Mouse (Mus musculus) lung, postnatal 0 days (tissue): ENCODE data around the gene Inip. TPM values are rescaled to one million over a fixed set of nuclear protein-coding genes. Genes with fewer than 3 reads are reported as not detected.

ENCODE experiments used
- ATAC-seq: fragments of 200-750 bp; cut with Nextera tagmentation; 2 replicates; pipeline ENCODE4 v1.8.0; 2017; ENCODE audit warnings: moderate library complexity
- DNase-seq: peaks from one replicate; pipeline ENCODE4 v3.0.0-alpha.2; 2016; ENCODE audit warnings: low spot score
- H3K27ac ChIP-seq: fragments of 300-500 bp; sonication (generic); 2 replicates; pipeline ENCODE4 v1.5.1; 2014; ENCODE audit warnings: antibody characterized with exemption, mild to moderate bottlenecking, low read length, mixed read lengths
- H3K27me3 ChIP-seq: fragments of 300-500 bp; sonication (generic); replicated peaks from 2 replicates; pipeline ENCODE4 v1.6.1; 2014; ENCODE audit warnings: low read length, mixed read lengths; ENCODE audit not compliant: insufficient read depth
- H3K36me3 ChIP-seq: fragments of 300-500 bp; sonication (generic); 2 replicates; pipeline ENCODE4 v1.6.1; 2014; ENCODE audit warnings: low read length, mixed read lengths; ENCODE audit not compliant: insufficient read depth
- H3K4me1 ChIP-seq: fragments of 300-500 bp; sonication (generic); 2 replicates; pipeline ENCODE4 v1.6.1; 2014; ENCODE audit warnings: antibody characterized with exemption, low read depth, low read length, mixed read lengths; ENCODE audit not compliant: insufficient read depth
- H3K4me2 ChIP-seq: fragments of 300-500 bp; sonication (generic); replicated peaks from 2 replicates; pipeline ENCODE4 v1.6.1; 2014; ENCODE audit warnings: low read depth, mild to moderate bottlenecking, low read length, moderate library complexity, mixed read lengths
- H3K4me3 ChIP-seq: fragments of 300-500 bp; sonication (generic); 2 replicates; pipeline ENCODE4 v1.5.1; 2014; ENCODE audit warnings: low read depth, low read length
- H3K9ac ChIP-seq: fragments of 300-500 bp; sonication (generic); replicated peaks from 2 replicates; pipeline ENCODE4 v1.6.1; 2014; ENCODE audit warnings: low read depth, mild to moderate bottlenecking
- H3K9me3 ChIP-seq: fragments of 300-500 bp; sonication (generic); 2 replicates; pipeline ENCODE4 v1.6.1; 2016; ENCODE audit warnings: low read length, mixed read lengths
- CTCF ChIP-seq: IDR thresholded peaks from 2 replicates; pipeline ENCODE4 v1.5.1; 2016; ENCODE audit warnings: antibody characterized with exemption, mild to moderate bottlenecking
- EP300 ChIP-seq: IDR thresholded peaks from 2 replicates; pipeline ENCODE4 v1.6.1; 2016; ENCODE audit warnings: antibody characterized with exemption, mild to moderate bottlenecking, control low read depth
- WGBS: fragments of 180-500 bp; shearing (Covaris S2); extraction: QIAGEN DNeasy Blood & Tissue Kit; methylation state at CpG from one replicate; pipeline ENCODE4 v1.1.7; 2014; 5-methylcytosine and 5-hydroxymethylcytosine counted together
- polyA plus RNA-seq: library from polyadenylated mRNA; unstranded; fragments of >200 nt; fragmentation: Nextera tagmentation; extraction: Ambion mirVana; gene quantifications from 2 replicates; pipeline ENCODE4 v1.2.1, GENCODE M21; 2015

Gene Inip
- polyA plus RNA-seq, 1 experiment from 2014 or later = 26.8 TPM

DNA sequence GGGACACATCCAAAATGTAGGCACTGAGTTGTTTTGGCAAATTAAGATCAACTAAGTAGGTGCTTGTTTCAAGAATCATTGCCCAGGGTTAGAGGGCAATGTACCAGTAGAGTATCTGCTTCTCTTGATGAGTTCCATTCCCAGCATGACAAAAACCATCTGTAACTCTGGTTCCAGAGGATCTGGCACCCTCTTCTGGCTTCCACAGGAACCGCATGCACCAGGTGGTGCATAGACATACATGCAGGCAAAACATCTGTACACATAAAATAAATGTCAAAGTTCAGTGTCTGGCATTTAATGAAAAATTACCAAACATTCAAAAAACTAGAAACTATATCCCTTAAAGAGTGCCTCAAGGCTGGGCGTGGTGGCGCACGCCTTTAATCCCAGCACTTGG lies 62.1 kb downstream of the Inip start:
- no peak overlapping the region for H3K9ac ChIP-seq
- H3K4me2 ChIP-seq = no peak overlapping the region
- no peaks in the 10 kb centered on the region for H3K9me3 ChIP-seq
- DNase-seq (no peak), ATAC-seq (no peak)
- H3K27ac ChIP-seq = no peak overlapping the region
- no peaks in the 10 kb centered on the region for H3K4me1 ChIP-seq
- no peak for TF ChIP-seq EP300
- peak; percentile 53 for TF ChIP-seq CTCF
- no peaks in the 10 kb centered on the region for H3K36me3 ChIP-seq
- no peaks in the 10 kb centered on the region for H3K27me3 ChIP-seq
- H3K4me3 ChIP-seq = no peak overlapping the region
- 96% methylated on average over 4 of the region's 4 CpGs for WGBS

DNA sequence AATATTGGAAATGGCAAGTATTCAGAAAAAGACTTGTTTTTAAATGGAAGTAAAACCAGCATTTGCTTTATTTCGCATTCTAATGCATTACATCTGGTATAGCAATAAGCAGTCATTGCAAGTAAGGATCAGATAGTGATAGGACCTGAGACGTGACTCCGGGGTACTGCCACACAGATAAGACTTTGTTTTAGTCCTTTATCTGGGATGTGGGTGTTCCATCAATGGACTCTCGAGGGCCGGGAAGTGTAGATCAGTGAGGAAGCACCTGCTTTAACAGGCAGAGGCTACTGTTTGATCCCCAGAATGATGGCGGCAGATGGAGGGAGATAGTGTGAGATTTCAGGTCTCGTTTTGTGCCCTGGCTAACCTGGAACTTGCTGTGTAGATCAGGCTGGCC lies 69.8 kb downstream of the Inip start:
- Histone ChIP-seq H3K4me2 (no peak overlapping the region), H3K9ac (no peak overlapping the region), H3K4me1 (no peaks in the 10 kb centered on the region), H3K36me3 (no peaks in the 10 kb centered on the region), H3K4me3 (no peak overlapping the region), H3K27ac (no peak overlapping the region), H3K27me3 (no peaks in the 10 kb centered on the region), H3K9me3 (no peaks in the 10 kb centered on the region)
- whole genome bisulfite sequencing = 81% methylated on average over 7 of the region's 7 CpGs
- no peak for TF ChIP-seq EP300
- TF ChIP-seq CTCF = no peak
- ATAC-seq (no peak), DNase-seq (no peak)

GRCm38 (mm10) chr4:59728839-59729238 lies 72.5 kb downstream of the Inip start:
- H3K27me3 ChIP-seq = no peaks in the 10 kb centered on the region
- no peak overlapping the region for H3K4me2 ChIP-seq
- H3K36me3 ChIP-seq = no peaks in the 10 kb centered on the region
- no peak overlapping the region for H3K9ac ChIP-seq
- DNase-seq (no peak), ATAC-seq (no peak)
- no peak overlapping the region for H3K4me3 ChIP-seq
- no peaks in the 10 kb centered on the region for H3K4me1 ChIP-seq
- no peak overlapping the region for H3K27ac ChIP-seq
- H3K9me3 ChIP-seq = no peaks in the 10 kb centered on the region
- 74% methylated on average over 2 of the region's 2 CpGs for WGBS
- TF ChIP-seq CTCF (no peak), EP300 (no peak)

DNA sequence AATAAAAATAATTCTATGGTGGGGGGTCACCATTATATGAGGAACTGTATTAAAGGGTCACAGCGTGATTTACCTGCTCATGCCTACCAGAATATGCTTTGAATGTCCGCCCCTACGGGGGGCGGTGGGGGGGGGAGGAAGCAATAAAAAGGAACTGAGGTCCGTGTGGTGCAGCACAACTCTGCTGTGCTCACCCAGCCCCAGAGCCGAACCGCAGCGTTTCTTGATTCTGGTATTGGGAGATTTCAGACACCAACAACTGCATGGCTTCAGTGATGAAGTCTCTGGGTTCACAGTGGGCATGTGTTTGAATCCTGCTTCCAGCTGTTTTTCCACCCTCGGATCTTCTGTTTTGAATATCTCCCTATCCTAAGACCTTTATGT lies 73.5 kb downstream of the Inip start:
- 66% methylated on average over 9 of the region's 9 CpGs for WGBS

DNA sequence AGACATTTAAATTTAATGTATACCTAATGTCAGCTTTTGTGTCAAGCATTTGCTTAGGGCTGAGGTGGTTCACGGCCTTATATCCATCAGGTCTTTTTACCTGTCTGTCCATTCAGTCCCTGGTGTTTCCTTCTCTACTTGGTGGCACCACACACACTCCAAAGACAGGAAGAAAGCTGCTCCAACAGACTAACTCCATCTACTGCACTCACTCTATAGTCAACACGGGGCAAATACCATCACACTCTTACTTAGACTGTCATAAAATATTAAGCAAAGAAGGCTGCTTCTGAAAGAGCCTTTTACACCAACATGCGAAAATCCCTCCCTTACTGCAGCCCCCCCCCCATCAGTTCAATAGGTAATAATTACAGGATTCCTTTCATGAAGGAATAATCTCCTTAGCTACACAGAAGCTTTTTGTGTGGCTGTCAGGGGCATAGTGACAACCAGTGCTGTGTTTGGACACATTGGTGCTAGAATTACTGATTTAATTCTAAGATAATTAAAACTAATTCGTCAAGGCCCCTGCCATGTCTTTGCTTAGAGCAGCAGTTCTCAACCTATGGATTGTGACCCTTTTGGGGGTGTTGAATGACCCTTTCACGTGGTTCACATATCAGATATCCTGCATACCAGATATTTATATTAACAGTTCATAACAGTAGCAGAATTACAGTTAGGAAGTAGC lies 74.1 kb downstream of the Inip start:
- 75% methylated on average over 5 of the region's 5 CpGs for WGBS
- Histone ChIP-seq H3K36me3 (no peaks in the 10 kb centered on the region), H3K9me3 (no peaks in the 10 kb centered on the region), H3K9ac (no peak overlapping the region), H3K27ac (no peak overlapping the region), H3K4me1 (no peaks in the 10 kb centered on the region), H3K4me2 (no peak overlapping the region), H3K4me3 (no peak overlapping the region), H3K27me3 (no peaks in the 10 kb centered on the region)
- no peak for ATAC-seq
- no peak for DNase-seq
- TF ChIP-seq CTCF = no peak
- TF ChIP-seq EP300 = no peak

More for the DNA sequence above, 73.5 kb downstream of the Inip start:
- H3K4me1 ChIP-seq = no peaks in the 10 kb centered on the region
- no peak overlapping the region for H3K9ac ChIP-seq
- H3K27ac ChIP-seq = no peak overlapping the region
- TF ChIP-seq EP300 = no peak
- no peak for TF ChIP-seq CTCF
- ATAC-seq (no peak), DNase-seq (no peak)
- H3K27me3 ChIP-seq = no peaks in the 10 kb centered on the region
- H3K4me2 ChIP-seq = no peak overlapping the region
- H3K9me3 ChIP-seq = no peaks in the 10 kb centered on the region
- no peaks in the 10 kb centered on the region for H3K36me3 ChIP-seq
- H3K4me3 ChIP-seq = no peak overlapping the region

DNA sequence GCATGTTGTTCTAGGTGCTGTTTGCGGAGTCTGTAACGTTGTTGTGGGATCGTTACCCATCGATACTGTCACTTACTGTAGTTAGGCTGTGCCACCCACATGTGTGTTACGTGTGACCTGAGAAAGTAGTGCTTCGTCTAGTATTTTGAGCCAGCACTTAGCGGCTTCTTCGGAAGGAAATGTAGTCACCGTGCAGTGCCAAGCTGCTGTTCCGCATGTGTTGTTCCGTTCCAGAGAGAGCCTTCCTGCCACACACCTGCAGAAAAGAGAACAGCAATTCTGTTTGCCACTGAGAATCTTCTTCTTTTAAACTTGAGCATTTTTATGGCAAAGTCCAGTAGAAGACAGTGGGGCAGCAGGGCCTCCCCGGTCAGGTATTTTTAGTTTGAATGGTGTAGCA lies 74.9 kb downstream of the Inip start:
- Histone ChIP-seq H3K4me2 (no peak overlapping the region), H3K9ac (no peak overlapping the region), H3K4me1 (no peaks in the 10 kb centered on the region), H3K36me3 (no peaks in the 10 kb centered on the region), H3K27me3 (no peaks in the 10 kb centered on the region), H3K27ac (no peak overlapping the region), H3K4me3 (no peak overlapping the region), H3K9me3 (no peaks in the 10 kb centered on the region)
- WGBS = 90% methylated on average over 12 of the region's 12 CpGs
- no peak for TF ChIP-seq CTCF
- TF ChIP-seq EP300 = no peak
- ATAC-seq (no peak), DNase-seq (no peak)

DNA sequence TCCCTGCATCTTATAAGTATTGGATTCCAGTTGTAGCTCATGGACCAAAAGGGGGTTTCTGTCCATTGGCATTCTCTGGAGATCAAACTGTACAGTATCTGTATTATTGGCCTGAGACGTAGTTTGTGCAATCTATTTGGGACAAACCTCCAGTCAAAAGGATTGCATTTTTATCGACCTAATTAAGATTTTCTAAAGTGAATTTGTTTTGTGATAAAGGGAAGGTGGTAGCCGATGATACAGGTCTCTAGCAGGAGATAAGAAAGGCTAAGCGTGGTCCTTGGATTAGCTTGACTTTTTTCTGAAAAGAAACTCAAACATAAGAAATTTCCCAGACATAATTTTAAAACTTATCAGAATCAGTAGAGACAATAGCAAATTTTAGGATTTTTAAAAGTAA lies 75.8 kb downstream of the Inip start:
- no peak overlapping the region for H3K4me2 ChIP-seq
- TF ChIP-seq EP300 = no peak
- TF ChIP-seq CTCF = no peak
- no peaks in the 10 kb centered on the region for H3K9me3 ChIP-seq
- no peak overlapping the region for H3K27ac ChIP-seq
- H3K4me3 ChIP-seq = no peak overlapping the region
- no peak overlapping the region for H3K9ac ChIP-seq
- no peaks in the 10 kb centered on the region for H3K36me3 ChIP-seq
- H3K27me3 ChIP-seq = no peaks in the 10 kb centered on the region
- DNase-seq (no peak), ATAC-seq (no peak)
- WGBS = 75% methylated on average over 4 of the region's 4 CpGs
- H3K4me1 ChIP-seq = no peaks in the 10 kb centered on the region
